Mouse (Mus musculus) midbrain, postnatal 0 days (tissue): ENCODE data around the gene Akap13. TPM values are rescaled to one million over a fixed set of nuclear protein-coding genes. Genes with fewer than 3 reads are reported as not detected.
"Not testable (repeated sequence)": the region's sequence is repeated elsewhere in the genome, so short reads cannot be mapped to it uniquely, and the experiment has no call there.

Experiments
- ATAC-seq: fragments of 200-750 bp; cut with Nextera tagmentation; 2 replicates; pipeline ENCODE4 v1.8.0; 2017; ENCODE audit warnings: moderate number of reproducible peaks, mild to moderate bottlenecking, moderate TSS enrichment, moderate library complexity; ENCODE audit not compliant: low FRiP score
- DNase-seq: peaks from one replicate; pipeline ENCODE4 v3.0.0-alpha.2; 2015; ENCODE audit warnings: low spot score
- H3K27ac ChIP-seq: fragments of 300-500 bp; sonication (generic); 2 replicates; pipeline ENCODE4 v1.5.1; 2014; ENCODE audit warnings: low read depth, mild to moderate bottlenecking, low read length, mixed read lengths
- H3K27me3 ChIP-seq: fragments of 300-500 bp; sonication (generic); 2 replicates; pipeline ENCODE4 v1.6.1; 2014; ENCODE audit warnings: low read length, control low read depth, mixed read lengths; ENCODE audit not compliant: insufficient read depth
- H3K36me3 ChIP-seq: fragments of 300-500 bp; sonication (generic); 2 replicates; pipeline ENCODE4 v1.6.1; 2014; ENCODE audit warnings: low read length, control low read depth, mixed read lengths; ENCODE audit not compliant: insufficient read depth
- H3K4me1 ChIP-seq: fragments of 300-500 bp; sonication (generic); 2 replicates; pipeline ENCODE4 v1.6.1; 2014; ENCODE audit warnings: mild to moderate bottlenecking, control low read depth, antibody characterized with exemption, low read length, mixed read lengths; ENCODE audit not compliant: insufficient read depth
- H3K4me2 ChIP-seq: fragments of 300-500 bp; sonication (generic); 2 replicates; pipeline ENCODE4 v1.6.1; 2014; ENCODE audit warnings: low read depth, mild to moderate bottlenecking, low read length, mixed read lengths; ENCODE audit not compliant: poor library complexity, severe bottlenecking
- H3K4me3 ChIP-seq: fragments of 300-500 bp; sonication (generic); 2 replicates; pipeline ENCODE4 v1.5.1; 2014; ENCODE audit warnings: low read depth, mild to moderate bottlenecking, low read length, moderate library complexity
- H3K9ac ChIP-seq: fragments of 300-500 bp; sonication (generic); replicated peaks from 2 replicates; pipeline ENCODE4 v1.6.1; 2014; ENCODE audit warnings: mild to moderate bottlenecking, low read length, moderate library complexity, mixed read lengths; ENCODE audit not compliant: poor library complexity, severe bottlenecking
- H3K9me3 ChIP-seq: fragments of 300-500 bp; sonication (generic); 2 replicates; pipeline ENCODE4 v1.6.1; 2016; ENCODE audit warnings: low read length, control low read depth
- CTCF ChIP-seq: IDR thresholded peaks from 2 replicates; pipeline ENCODE4 v1.5.1; 2016; ENCODE audit warnings: antibody characterized with exemption, mild to moderate bottlenecking
- WGBS: fragments of 180-500 bp; shearing (Covaris S2); extraction: QIAGEN DNeasy Blood & Tissue Kit; methylation state at CpG from one replicate; pipeline ENCODE4 v1.1.7; 2014; 5-methylcytosine and 5-hydroxymethylcytosine counted together
- polyA plus RNA-seq: library from polyadenylated mRNA; unstranded; fragments of >200 nt; fragmentation: Nextera tagmentation; extraction: Ambion mirVana; gene quantifications from 2 replicates; pipeline ENCODE4 v1.2.1, GENCODE M21; 2015
- total RNA-seq: library from RNA; depleted of rRNA; stranded (reverse); fragments of >200 nt; gene quantifications from 2 replicates; pipeline ENCODE4 v1.2.3, GENCODE M21; 2014

Akap13 gene
- total and polyA plus RNA-seq, 2 experiments from 2014 or later = 11.7 to 24.6 TPM

- Histone ChIP-seq H3K27ac (no peak overlapping the region), H3K27me3 (no peaks in the 10 kb centered on the region), H3K4me2 (no peak overlapping the region), H3K36me3 (peaks cover 12% of the 10 kb centered on the region), H3K9me3 (no peaks in the 10 kb centered on the region), H3K4me1 (no peaks in the 10 kb centered on the region), H3K4me3 (no peak overlapping the region), H3K9ac (no peak overlapping the region)
- ATAC-seq = no peak
- TF ChIP-seq CTCF = no peak
- WGBS = 93% methylated on average over 2 of the region's 2 CpGs
- no peak for DNase-seq
Observed at GRCm38 (mm10) chr7:75731951-75732350, 276.6 kb downstream of the Akap13 start.

- TF ChIP-seq CTCF = no peak
- no peaks in the 10 kb centered on the region for H3K9me3 ChIP-seq
Observed at GRCm38 (mm10) chr7:75733166-75733565, 277.8 kb downstream of the Akap13 start.

GRCm38 (mm10) chr7:75739075-75739725 lies 283.9 kb downstream of the Akap13 start:
- ATAC-seq (peak; percentile 80), DNase-seq (peak; percentile 82)
- Histone ChIP-seq H3K4me2 (no peak overlapping the region), H3K36me3 (peaks cover 2% of the 10 kb centered on the region), H3K4me3 (no peak overlapping the region), H3K9ac (no peak overlapping the region), H3K4me1 (no peaks in the 10 kb centered on the region), H3K9me3 (no peaks in the 10 kb centered on the region), H3K27ac (no peak overlapping the region), H3K27me3 (no peaks in the 10 kb centered on the region)
- WGBS = 57% methylated on average over 10 of the region's 10 CpGs
- TF ChIP-seq CTCF = peak; percentile 94

More at GRCm38 (mm10) chr7:75733166-75733565, 277.8 kb downstream of the Akap13 start:
- peaks cover 12% of the 10 kb centered on the region for H3K36me3 ChIP-seq
- no peak overlapping the region for H3K4me2 ChIP-seq
- no peaks in the 10 kb centered on the region for H3K27me3 ChIP-seq
- H3K9ac ChIP-seq = no peak overlapping the region
- no peak for DNase-seq
- no peak for ATAC-seq
- no peaks in the 10 kb centered on the region for H3K4me1 ChIP-seq
- WGBS = 92% methylated on average over 2 of the region's 2 CpGs
- H3K4me3 ChIP-seq = no peak overlapping the region
- no peak overlapping the region for H3K27ac ChIP-seq

GRCm38 (mm10) chr7:75744528-75744927 lies 289.2 kb downstream of the Akap13 start:
- ATAC-seq (no peak), DNase-seq (no peak)
- H3K27me3 ChIP-seq = no peaks in the 10 kb centered on the region
- TF ChIP-seq CTCF = no peak
- no peak overlapping the region for H3K4me3 ChIP-seq
- no peaks in the 10 kb centered on the region for H3K9me3 ChIP-seq
- no peaks in the 10 kb centered on the region for H3K4me1 ChIP-seq
- H3K4me2 ChIP-seq = no peak overlapping the region
- no peak overlapping the region for H3K9ac ChIP-seq
- peaks cover 2% of the 10 kb centered on the region; the same call in 1 of the 2 replicates for H3K36me3 ChIP-seq
- 68% methylated on average over 2 of the region's 2 CpGs for WGBS
- H3K27ac ChIP-seq = no peak overlapping the region

GRCm38 (mm10) chr7:75744978-75745638 lies 289.8 kb downstream of the Akap13 start:
- Histone ChIP-seq H3K27ac (no peak overlapping the region), H3K9ac (no peak overlapping the region), H3K4me2 (no peak overlapping the region), H3K4me1 (no peaks in the 10 kb centered on the region), H3K27me3 (no peaks in the 10 kb centered on the region), H3K36me3 (peaks cover 5% of the 10 kb centered on the region; the same call in 1 of the 2 replicates), H3K9me3 (no peaks in the 10 kb centered on the region), H3K4me3 (no peak overlapping the region)
- 84% methylated on average over 7 of the region's 7 CpGs for WGBS
- DNase-seq (no peak), ATAC-seq (no peak)
- no peak for TF ChIP-seq CTCF

GRCm38 (mm10) chr7:75745969-75746368 lies 290.6 kb downstream of the Akap13 start:
- WGBS = 63% methylated on average over 3 of the region's 3 CpGs
- peak; percentile 65 for TF ChIP-seq CTCF
- DNase-seq = peak; percentile 53
- not testable (repeated sequence) for H3K27me3 ChIP-seq, H3K4me3 ChIP-seq, H3K27ac ChIP-seq, H3K36me3 ChIP-seq, ATAC-seq, H3K4me2 ChIP-seq, H3K4me1 ChIP-seq, H3K9me3 ChIP-seq, H3K9ac ChIP-seq
